Mouse (Mus musculus): ENCODE data around the gene Wbp4. TPM values are rescaled to one million over a fixed set of nuclear protein-coding genes. Genes with fewer than 3 reads are reported as not detected.
"Not testable (repeated sequence)": the region's sequence is repeated elsewhere in the genome, so short reads cannot be mapped to it uniquely, and the experiment has no call there.

The Wbp4 gene
- 10 to 100 TPM; 42.6 to 44.1 TPM for total RNA-seq (2021)

- DNase-seq (ENCODE audit: extremely low spot score in 1 of 2, low spot score in 2 of 2) = peak; percentile 91 to 94
- intact Hi-C loops (cut with DNase I) = loop anchor here (5.0 kb wide), 2 partner anchors 81 to 106 kb away; partner anchors contain the start of gene Sugt1
Measured at GRCm38 (mm10) chr14:79481339-79482151, at the start of gene Wbp4. Gene Wbp4, minus strand, starts transcription at chr14:79481520.

DNA sequence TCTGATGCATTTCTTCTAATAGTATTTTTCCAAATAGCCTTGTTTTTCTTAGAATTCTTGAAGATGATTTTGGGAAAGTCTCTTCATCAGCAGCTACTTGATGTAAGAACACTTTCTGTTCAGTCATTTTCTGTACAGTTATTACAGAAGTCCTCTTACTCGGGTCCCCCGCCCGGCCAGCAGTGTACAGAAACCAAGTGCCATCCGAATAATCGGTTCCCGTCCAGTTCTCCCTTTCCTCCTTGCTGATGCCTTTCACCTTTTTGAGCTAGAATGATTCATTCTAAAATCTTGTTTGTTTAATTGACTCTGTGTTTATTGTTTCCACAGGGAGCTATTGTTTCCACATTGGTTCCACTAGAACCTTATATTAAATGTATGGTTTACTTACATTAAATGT is 49.4 kb upstream of the Wbp4 start:
- DNase-seq (ENCODE audit: extremely low spot score in 1 of 2, low spot score in 2 of 2) = no peak
- intact Hi-C loops (cut with DNase I) = no loop called here

- intact Hi-C loops (cut with DNase I) = no loop called here
Measured at GRCm38 (mm10) chr14:79529581-79530554, 48.5 kb upstream of the Wbp4 start.

DNA sequence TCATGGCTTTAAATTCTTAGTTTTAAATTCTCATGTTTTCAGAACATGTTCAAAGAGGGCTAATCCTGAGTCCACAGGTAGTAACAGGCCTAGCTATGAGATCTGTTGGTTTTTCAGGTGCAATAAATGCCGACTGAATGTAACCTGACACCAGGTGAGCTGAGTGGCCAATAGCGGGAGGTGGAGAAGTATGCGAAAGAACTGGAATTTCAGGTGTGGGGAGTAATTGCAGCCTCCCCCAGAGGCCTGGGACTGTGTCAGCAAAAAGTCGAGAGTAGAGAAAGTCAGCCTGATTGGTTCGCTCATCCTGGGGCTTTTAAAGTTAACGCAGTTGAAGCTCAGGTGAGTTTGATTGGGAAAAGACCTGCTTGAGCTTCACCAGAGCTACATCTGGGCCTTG is 46.4 kb upstream of the Wbp4 start:
- intact Hi-C loops (cut with DNase I) = no loop called here
- DNase-seq (ENCODE audit: extremely low spot score in 1 of 2, low spot score in 2 of 2) = no peak

More at GRCm38 (mm10) chr14:79529581-79530554, 48.5 kb upstream of the Wbp4 start:
- DNase-seq (ENCODE audit: extremely low spot score in 1 of 2, low spot score in 2 of 2) = no peak

- intact Hi-C loops (cut with DNase I); DNase-seq (ENCODE audit: extremely low spot score in 1 of 2, low spot score in 2 of 2): not testable (repeated sequence)
Measured at GRCm38 (mm10) chr14:79526106-79526505, 44.8 kb upstream of the Wbp4 start.

DNA sequence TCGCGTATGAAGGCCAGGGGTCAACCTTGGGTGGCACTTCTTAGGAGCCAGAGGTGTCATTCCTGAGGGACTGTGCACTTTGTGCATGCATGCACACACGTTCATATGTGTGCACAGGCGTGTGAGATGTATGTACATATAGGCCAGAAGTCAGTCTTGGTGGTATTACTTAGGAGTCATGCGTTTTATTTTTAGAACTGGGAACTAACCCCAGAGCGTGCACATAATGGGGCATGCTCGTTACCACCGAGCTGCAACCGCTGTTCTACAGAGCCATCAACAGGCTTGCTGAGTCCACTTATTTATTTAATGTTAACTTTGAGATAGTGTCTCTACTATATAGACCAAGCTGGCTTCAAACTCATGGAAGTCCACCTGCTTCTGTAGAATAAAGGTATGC is 41.1 kb upstream of the Wbp4 start:
- intact Hi-C loops (cut with DNase I) = no loop called here
- no peak for DNase-seq (ENCODE audit: extremely low spot score in 1 of 2, low spot score in 2 of 2)

GRCm38 (mm10) chr14:79521471-79522117 is 40.3 kb upstream of the Wbp4 start:
- no peak for DNase-seq (ENCODE audit: extremely low spot score in 1 of 2, low spot score in 2 of 2)
- intact Hi-C loops (cut with DNase I) = no loop called here

- intact Hi-C loops (cut with DNase I) = no loop called here
- DNase-seq (ENCODE audit: extremely low spot score in 1 of 2, low spot score in 2 of 2) = no peak
Measured at GRCm38 (mm10) chr14:79521056-79521455, 39.7 kb upstream of the Wbp4 start.

- DNase-seq (ENCODE audit: extremely low spot score in 1 of 2, low spot score in 2 of 2) = no peak
- intact Hi-C loops (cut with DNase I) = no loop called here
Measured at GRCm38 (mm10) chr14:79520612-79521011, 39.3 kb upstream of the Wbp4 start.

DNA sequence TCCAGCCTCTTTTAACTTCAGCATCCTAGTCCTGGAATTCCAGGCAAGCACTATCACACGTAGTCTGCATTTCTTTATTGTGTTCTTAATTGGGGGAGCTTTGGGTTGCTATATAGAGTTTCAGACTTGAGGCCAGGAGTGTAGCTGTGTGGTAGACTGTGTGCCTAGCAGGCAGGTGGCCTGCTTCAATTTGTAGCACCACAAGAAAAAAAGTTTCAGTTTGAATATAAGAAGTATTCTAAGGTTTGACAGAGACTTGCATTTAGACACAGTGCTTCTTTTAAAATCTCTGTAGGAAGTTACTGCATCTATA is 38.3 kb upstream of the Wbp4 start:
- intact Hi-C loops (cut with DNase I) = no loop called here
- no peak for DNase-seq (ENCODE audit: extremely low spot score in 1 of 2, low spot score in 2 of 2)

- DNase-seq (ENCODE audit: extremely low spot score in 1 of 2, low spot score in 2 of 2) = no peak
- intact Hi-C loops (cut with DNase I) = no loop called here
Measured at GRCm38 (mm10) chr14:79518761-79519662, 37.7 kb upstream of the Wbp4 start.

DNA sequence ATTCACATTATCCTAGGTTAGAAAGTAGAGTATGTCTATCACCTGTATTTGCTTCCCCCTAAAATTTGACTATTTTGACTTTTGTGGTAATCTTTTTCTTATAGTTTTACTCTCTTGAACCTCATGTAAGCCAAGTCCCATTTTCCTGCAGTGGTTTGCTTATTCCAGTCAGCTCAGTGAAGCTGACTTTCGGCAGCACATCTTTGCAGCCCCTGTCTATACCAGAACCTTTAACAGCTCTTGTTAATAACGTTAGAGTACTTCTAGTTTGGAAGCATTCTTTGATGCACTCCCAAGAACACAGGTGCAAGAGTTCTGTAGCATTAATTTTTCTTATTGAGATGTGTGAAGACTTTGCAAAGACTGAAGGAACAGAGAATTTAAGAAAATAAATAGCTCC is 36.8 kb upstream of the Wbp4 start:
- no peak for DNase-seq (ENCODE audit: extremely low spot score in 1 of 2, low spot score in 2 of 2)
- intact Hi-C loops (cut with DNase I) = no loop called here

DNA sequence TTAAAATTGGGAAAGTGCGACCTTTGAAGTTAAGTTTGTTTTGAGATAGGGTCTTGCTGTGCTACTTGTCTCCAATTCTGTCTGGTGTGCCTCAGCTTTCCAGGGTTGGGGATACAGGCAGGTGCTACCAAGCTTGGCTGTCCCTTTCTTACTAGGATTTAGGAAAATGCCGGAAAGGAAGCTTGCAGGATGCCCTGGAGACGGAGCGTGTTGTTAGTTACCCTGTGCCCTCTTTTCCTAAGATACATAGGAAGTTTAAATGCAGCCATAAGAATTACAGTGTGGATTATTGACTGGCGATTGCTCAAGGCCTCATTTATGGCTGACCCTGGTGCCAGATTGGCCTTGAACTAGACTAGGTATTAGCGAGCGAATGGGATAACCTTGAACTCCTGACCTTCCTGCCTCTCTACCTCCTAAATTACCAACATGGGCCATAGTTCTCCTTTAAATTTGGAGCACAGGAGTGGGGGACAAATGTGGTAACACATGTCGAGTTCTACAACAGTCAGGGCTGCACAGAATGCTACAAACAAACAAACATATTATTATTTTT is 35.9 kb upstream of the Wbp4 start:
- DNase-seq (ENCODE audit: extremely low spot score in 1 of 2, low spot score in 2 of 2) = no peak
- intact Hi-C loops (cut with DNase I) = no loop called here

DNA sequence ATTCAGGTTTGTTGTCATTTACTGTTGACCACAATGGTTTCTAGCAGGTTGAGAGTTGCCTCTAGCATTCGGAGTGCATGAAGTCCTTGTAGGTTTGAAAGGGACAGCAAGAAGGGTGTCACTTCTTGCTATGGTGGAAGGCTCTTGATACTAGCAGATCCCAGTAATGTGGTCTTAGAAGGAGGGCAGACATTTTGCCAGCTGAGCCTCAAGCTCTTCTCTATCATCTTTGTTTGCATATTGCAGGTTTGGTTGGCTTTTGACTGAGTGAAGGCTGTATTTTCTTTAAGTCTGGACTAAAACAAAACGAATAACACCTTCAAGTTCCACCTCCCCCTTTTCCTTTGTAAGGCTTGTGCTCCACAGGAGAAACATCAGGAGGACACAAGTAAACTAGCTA is 35.4 kb upstream of the Wbp4 start:
- DNase-seq (ENCODE audit: extremely low spot score in 1 of 2, low spot score in 2 of 2) = no peak
- intact Hi-C loops (cut with DNase I) = no loop called here

DNA sequence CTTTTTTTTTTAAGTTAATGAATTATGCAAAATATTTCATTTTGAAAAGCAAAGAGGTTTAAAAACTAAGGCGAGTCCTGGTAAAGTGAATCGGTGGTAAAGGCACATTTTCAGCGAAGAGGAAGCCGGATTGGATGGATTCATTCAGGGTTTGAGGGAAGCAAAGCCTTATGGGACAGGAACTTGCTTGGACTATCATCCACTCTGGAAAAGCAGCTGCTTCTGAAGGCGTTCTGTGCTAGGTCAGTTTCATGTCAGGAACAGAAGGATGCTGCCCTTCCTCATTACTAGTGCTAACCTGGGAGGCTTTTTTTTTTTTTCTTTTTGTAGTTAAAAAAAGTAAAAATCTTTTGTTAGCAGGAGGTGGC is 34.9 kb upstream of the Wbp4 start:
- intact Hi-C loops (cut with DNase I) = no loop called here
- DNase-seq (ENCODE audit: extremely low spot score in 1 of 2, low spot score in 2 of 2) = no peak

DNA sequence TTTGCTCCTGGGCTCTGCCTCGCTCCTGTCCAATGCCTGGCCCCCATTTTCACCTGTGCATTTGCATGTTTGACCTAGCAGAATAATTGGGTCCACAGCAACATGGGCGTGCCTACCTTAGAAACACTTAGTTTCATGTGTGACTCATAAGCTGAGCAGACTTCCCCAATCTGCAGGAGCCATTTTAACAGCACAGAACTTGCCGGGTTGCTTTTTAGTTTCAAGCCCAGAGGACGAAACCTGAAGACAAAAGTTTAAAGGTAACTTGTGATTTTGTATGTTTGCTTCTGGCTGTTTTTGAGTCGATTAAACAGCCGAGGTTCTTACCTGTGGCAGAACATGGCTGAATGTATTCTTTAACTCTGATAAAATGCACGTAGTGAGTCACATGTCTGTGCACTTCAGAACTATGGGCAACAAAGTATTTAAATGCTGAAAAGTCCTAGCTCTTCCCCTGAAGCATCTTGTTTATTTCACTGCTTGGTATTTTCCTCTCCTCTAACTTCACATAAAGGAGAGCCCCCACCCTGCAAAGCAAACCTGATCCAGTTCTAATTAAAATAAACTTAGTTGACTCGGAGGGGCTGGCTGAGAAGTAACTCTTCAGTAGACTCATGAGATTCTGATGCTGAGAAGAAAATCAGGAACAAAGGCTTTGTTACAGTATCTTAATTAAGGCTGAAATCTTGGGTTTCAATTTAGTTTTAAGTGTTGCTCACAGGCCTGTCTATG is 34.4 kb upstream of the Wbp4 start:
- no peak for DNase-seq (ENCODE audit: extremely low spot score in 1 of 2, low spot score in 2 of 2)
- intact Hi-C loops (cut with DNase I) = no loop called here

GRCm38 (mm10) chr14:79515100-79515499 is 33.8 kb upstream of the Wbp4 start:
- DNase-seq (ENCODE audit: extremely low spot score in 1 of 2, low spot score in 2 of 2) = no peak
- intact Hi-C loops (cut with DNase I) = no loop called here

GRCm38 (mm10) chr14:79513951-79514350 is 32.6 kb upstream of the Wbp4 start:
- intact Hi-C loops (cut with DNase I) = no loop called here
- DNase-seq (ENCODE audit: extremely low spot score in 1 of 2, low spot score in 2 of 2) = no peak
